Mouse (Mus musculus): ENCODE results near the gene Ube2dnl2.

Ube2dnl2 gene

DNA sequence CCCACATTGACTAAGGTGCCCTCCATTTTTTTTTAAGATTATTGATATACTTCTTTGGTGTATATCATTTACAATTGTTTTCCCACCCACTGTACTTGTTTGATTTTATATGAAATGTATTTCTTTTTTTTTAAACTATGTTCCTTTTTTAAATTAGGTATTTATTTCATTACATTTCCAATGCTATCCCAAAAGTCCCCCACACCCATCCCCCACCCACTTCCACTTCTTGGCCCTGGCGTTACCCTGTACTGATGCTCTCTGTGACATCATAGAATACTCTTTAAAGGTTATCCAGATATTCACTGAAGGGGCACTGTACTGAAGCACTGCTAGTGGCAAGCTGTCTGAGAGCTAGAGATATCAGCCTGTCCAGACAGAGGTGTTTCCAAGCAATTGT, at the start of gene Ube2dnl2:
Gene Ube2dnl2, plus strand, starts transcription at position 301 of the 400 bp plus-strand sequence.
- DNase-seq (ENCODE audit: low spot score) = no peak

DNA sequence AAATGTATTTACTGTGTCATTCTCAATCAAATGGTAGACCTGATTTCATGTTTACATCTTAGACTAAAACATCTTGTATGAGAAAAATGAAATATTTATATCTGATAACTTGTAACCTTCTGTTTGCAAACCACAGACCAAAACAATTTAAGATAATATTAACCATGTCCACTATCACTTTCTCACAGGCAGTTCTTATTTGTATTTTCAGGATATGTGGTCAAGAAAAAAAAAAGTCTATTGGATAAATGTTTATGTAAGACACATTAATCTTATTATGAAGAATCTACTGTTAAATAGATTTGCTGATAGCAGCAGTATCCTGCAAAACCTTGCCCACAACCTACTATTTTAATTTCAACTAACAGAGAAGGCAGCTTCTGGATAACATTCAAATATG, 11.9 kb upstream of the Ube2dnl2 start:
- DNase-seq (ENCODE audit: low spot score) = no peak

DNA sequence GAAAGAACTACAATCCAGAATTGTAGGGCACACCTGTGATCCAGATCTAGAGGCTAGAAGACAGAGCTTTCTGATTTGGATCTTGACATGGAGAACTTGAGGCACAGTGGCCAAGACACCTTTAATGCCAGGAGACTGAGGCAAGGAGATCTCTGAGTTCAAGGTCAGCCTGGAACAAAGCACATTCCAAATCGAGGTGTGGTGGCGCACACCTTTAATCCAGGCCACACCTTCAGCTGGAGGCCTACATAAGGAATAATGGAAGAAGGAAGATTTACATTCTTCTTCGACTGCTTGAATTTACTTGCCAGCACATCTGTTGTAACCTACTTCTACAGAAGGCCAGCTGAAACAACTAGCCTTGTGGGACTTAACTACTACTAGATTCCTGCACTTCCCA, 9.9 kb upstream of the Ube2dnl2 start:
- no peak for DNase-seq (ENCODE audit: low spot score)

DNA sequence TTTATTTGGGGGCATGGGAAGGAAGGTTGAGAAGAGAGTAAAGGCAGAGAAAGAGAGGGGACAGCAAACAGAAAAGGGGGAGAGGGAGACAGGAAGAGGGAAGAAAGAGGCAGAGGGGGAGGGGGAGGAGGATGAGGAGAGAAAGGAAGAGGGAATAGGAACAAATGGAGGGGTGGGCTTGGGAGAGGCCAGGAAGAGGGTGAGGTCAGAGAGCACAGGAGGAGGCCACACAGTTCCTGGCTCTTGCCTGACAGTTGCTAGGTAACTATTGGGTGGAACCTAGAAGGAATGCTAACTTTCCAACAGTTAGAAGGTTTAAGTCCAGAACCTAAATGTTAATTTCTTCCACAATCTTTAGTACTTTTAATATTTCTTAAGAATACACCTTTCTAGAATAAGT, 4.0 kb upstream of the Ube2dnl2 start:
- DNase-seq (ENCODE audit: low spot score) = no peak

DNA sequence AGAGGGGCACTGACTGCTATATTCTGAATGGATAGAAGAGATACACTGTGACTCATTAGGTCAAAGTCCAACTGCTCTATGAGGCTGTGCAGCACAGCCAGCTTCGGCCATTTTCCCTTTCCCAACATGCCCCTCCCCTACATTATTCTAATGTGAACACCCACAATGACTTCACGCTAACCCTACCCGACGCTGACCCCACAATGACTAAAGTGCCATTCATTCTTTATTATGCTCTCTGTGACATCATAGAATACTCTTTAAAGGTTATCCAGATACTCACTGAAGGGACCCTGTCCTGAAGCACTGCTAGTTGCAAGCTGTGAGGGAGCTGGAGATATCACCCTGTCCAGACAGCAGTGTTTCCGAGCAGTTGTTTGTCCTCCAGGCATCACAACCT, 2.7 kb upstream of the Ube2dnl2 start, which contains the start of gene Ube2dnl1:
Gene Ube2dnl1, plus strand, starts transcription at position 301 of the 400 bp plus-strand sequence.
- DNase-seq (ENCODE audit: low spot score) = no peak

DNA sequence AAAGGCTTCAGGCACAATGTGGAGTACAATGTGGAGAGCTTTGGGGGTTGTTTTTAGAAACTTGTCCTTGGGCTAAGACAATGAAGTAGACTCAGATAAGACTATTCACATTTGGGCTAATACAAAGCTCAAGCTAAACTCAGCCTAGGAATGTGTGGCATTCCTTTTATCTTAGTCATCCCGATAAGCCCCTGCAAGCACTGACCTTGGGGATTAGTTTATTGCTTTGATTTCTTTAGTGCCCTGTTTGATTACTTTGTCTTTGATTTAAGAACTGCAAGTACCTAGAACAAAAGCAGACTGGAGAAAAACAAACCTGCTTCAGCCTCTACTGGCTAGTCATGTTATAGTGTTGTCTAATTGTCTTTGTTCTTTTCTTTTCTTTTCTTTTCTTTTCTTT, 47.7 kb downstream of the Ube2dnl2 start:
- DNase-seq (ENCODE audit: low spot score) = no peak
